Mouse (Mus musculus) heart, postnatal 0 days (tissue): Measurements from ENCODE around the gene Nckap5.

Source experiments
- CTCF ChIP-seq: IDR thresholded peaks from 2 replicates; pipeline ENCODE4 v1.5.1; 2016; ENCODE audit warnings: antibody characterized with exemption, control low read depth, low read depth
- EP300 ChIP-seq: IDR thresholded peaks from 2 replicates; pipeline ENCODE4 v1.6.1; 2016; ENCODE audit warnings: antibody characterized with exemption, low read depth

- TF ChIP-seq CTCF, result no peak
- TF ChIP-seq EP300, result no peak
These were observed 381.2 kb downstream of the Nckap5 start for GRCm38 (mm10) chr1:126449424-126449823.
